Mouse (Mus musculus) Muller cell, postnatal 12 days (primary cell): ENCODE results near the gene 4930523C07Rik.

Experiments
- DNase-seq: peaks from one replicate; pipeline ENCODE4 v3.0.0-alpha.2; 2015; ENCODE audit errors: inconsistent ontology term

The 4930523C07Rik gene

GRCm38 (mm10) chr1:160045971-160046370, 1.8 kb downstream of the 4930523C07Rik start:
- DNase-seq, result no peak

GRCm38 (mm10) chr1:160046786-160047185, 2.6 kb downstream of the 4930523C07Rik start:
- DNase-seq, result no peak

- no peak for DNase-seq
Measured at GRCm38 (mm10) chr1:160047481-160047931, 3.3 kb downstream of the 4930523C07Rik start.

GRCm38 (mm10) chr1:160049131-160049880, 5.1 kb downstream of the 4930523C07Rik start:
- DNase-seq, result no peak

- DNase-seq, result no peak
Measured at GRCm38 (mm10) chr1:160050898-160051297, 6.7 kb downstream of the 4930523C07Rik start.

DNA sequence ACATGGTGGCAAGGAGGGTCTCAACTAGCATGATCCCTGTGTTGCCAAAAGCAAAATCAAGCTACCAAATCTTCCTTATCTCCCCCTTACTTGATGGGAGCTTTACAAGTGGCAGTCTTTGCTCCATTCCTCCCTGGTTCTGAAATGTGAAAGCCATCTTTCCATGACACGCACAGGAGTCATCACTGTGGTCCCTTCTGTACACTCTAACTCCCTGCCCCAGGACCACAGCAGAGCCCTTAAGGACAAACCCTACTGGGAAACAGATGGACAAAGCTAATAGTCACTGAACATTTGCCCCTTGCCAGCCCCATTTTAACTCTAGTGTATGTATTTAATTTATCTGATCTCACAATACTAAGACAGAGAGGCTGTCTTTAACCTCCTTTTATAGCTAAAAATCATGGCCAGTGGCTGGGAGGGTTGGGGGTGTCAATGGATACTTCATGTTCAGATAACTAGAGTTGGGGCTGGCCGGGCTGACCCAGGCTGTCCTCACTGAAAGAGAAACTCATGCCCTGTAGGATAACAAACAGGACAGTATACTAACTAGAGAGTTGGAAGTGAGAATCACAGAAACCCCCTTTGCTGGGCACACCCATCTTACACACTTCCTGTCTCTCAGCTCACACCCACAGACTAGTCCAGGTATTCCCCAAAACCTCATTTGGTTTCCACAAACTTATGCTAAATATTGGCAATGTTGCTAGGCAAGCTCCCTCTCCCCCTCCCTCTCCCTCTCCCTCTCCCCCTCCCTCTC, 8.6 kb downstream of the 4930523C07Rik start:
- no peak for DNase-seq

- DNase-seq, result peak; percentile 55
Measured at GRCm38 (mm10) chr1:160053510-160054305, 9.5 kb downstream of the 4930523C07Rik start.

- DNase-seq, result no peak
Measured at GRCm38 (mm10) chr1:160054366-160055078, 10.3 kb downstream of the 4930523C07Rik start.

DNA sequence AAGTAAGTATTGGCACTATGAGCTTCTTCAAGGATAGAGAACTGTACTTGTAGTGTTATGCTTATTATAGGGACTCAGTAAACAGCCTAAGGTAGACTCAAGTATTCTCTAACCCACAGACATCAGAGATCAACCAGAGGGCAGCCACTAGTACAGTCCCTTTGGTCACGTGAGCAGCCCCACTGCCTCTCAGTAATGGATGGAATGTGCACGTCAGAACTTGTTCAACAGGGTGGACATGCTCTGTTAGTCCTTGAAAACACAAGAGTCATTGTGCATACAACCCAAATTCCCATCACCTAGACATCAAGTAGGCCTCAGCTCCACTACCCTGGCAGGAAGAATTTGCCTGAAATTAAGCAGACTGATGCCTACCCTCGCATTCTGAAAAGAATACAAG, 13.5 kb downstream of the 4930523C07Rik start:
- peak; percentile 80 for DNase-seq

DNA sequence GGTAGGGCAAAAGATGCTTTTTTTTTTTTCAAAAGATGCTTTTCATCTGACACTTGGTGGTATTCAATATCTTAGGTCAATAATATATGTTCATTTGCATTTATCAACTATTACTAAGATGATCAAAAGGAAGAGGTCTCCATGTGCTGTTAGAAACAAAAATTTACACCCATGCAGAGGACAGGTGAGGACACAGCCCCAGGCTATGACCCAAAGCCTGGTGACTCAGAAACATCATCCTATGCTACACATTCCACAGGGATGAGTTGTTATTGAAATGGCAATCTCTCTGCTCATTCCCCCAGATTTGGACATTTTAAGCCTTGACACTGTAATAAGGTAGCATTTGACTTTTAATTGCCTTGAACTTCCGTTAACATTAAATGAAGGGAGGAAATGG, 15.7 kb downstream of the 4930523C07Rik start:
- DNase-seq, result peak; percentile 51

GRCm38 (mm10) chr1:160060542-160060941, 16.4 kb downstream of the 4930523C07Rik start:
- DNase-seq, result peak; percentile 27

DNA sequence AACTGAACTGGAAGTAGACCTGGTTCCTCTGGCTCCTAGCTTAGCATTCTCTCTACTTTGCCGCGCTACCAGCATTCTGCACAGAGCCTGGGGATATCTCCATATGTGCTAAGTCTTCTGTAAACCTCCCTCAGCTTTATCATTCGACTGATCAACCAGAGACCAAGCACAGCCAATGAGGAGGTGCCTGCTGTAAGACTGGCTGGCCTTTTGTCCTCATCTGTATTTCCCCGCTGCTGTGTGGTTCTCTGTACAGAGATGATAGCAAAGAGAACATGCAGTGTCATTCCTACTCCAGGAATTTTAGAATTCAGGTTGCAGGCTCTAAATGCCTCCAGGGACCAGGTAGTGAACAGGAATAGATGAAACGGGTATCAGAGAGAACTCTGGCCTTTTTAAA, 17.1 kb downstream of the 4930523C07Rik start:
- DNase-seq, result no peak

GRCm38 (mm10) chr1:160061725-160062366, 17.7 kb downstream of the 4930523C07Rik start:
- DNase-seq, result no peak

- no peak for DNase-seq
Measured at GRCm38 (mm10) chr1:160064547-160065144, 20.5 kb downstream of the 4930523C07Rik start.

DNA sequence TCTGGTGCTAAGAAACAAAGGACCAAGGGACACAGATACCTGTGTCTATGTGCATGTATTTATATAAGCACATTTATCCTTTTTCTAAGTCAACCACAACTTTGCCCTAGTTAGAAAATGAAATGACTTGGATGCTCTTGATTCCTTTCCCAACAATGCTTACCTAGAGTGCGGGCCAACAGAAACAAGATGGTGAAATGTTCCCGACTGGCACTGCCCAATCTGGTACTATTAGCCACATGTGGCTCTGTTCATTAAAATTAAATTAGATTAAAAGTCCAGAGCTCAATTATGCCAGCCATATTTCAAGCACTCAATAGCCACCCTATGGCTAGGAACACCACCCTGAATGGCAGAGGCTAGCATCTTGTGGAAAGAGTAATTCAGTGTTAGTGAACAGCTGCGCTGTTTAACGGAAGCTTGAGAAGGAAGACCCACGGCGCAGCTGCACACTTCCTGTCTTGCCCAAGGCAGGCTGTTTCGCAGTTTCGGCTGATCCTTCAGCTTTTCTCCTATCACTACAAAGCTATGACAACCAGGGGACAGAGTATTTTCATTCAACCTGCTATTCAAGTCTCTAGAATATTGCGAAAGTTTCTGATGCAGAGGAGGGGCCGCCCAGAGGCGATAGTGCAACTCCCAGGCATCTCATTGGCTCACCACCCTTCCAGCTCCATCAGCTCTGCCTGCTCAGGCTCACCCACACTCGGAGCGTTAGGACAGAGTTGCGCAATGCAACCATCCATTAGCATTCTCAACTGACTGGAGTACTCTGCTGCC, 34.9 kb downstream of the 4930523C07Rik start:
- no peak for DNase-seq

GRCm38 (mm10) chr1:160080800-160081436, 36.7 kb downstream of the 4930523C07Rik start:
- peak; percentile 49 for DNase-seq

DNA sequence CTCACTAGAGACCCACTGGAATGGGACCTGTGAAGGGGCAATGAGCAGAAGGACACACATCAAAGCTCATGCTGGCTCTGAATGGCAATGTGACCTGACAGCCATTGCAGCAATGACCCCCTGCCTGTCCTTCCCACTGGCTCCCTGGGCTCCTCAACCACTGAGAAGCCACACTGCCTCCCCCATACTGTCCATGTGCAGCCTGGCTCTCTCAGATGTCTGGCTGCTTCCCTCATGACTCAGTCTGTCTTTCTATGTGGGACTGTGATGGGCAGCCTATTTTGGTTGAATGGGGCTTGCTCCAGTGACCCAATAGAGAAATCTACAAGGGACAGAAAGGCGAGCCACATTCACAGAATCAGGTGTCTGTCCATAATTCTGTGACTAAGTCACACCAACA, 38.5 kb downstream of the 4930523C07Rik start:
- DNase-seq, result peak; percentile 70

DNA sequence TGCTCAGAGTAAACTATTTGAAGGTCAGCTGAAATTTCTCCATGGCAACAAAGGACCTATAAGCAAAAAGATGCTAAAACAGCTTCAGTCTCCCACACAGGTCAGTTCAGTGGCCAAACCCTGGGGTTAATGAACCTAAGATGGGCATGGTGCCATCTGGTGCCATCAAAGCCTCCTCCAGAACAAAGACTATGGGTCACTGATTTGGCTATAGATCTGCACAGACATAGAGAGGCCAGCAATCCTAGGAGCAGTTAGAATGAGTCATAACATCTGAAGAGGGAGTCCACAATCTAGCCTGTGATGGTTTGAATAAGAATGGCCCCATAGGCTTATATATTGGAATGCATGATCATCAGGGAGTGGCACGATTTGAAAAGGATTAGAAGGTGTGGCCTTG, 40.1 kb downstream of the 4930523C07Rik start:
- peak; percentile 76 for DNase-seq

DNA sequence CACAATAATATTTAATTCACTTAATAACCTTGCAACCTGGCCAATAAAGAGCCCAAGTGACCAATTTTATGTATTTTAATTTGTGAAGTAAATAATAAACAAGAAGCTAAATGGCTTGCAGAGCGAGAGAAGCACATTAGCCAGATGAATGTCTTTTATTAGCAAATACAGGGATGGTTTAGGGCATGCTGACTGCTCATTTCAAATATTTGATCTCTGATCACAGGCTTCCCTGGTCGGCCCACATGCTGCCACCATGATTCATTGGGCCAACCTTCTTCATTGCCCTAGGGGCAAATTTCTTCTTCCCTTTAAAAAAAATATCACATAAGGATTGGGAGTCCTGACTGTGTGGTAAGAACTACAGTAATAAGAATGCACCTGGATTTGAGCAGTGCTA, 42.5 kb downstream of the 4930523C07Rik start:
- no peak for DNase-seq
